Mouse (Mus musculus) lung, postnatal 0 days (tissue): ENCODE results near the gene Lgi1. TPM values are rescaled to one million over a fixed set of nuclear protein-coding genes. Genes with fewer than 3 reads are reported as not detected.

Source experiments
- ATAC-seq: fragments of 200-750 bp; cut with Nextera tagmentation; 2 replicates; pipeline ENCODE4 v1.8.0; 2017; ENCODE audit warnings: moderate library complexity
- DNase-seq: peaks from one replicate; pipeline ENCODE4 v3.0.0-alpha.2; 2016; ENCODE audit warnings: low spot score
- H3K27ac ChIP-seq: fragments of 300-500 bp; sonication (generic); 2 replicates; pipeline ENCODE4 v1.5.1; 2014; ENCODE audit warnings: antibody characterized with exemption, mild to moderate bottlenecking, low read length, mixed read lengths
- H3K27me3 ChIP-seq: fragments of 300-500 bp; sonication (generic); replicated peaks from 2 replicates; pipeline ENCODE4 v1.6.1; 2014; ENCODE audit warnings: low read length, mixed read lengths; ENCODE audit not compliant: insufficient read depth
- H3K36me3 ChIP-seq: fragments of 300-500 bp; sonication (generic); 2 replicates; pipeline ENCODE4 v1.6.1; 2014; ENCODE audit warnings: low read length, mixed read lengths; ENCODE audit not compliant: insufficient read depth
- H3K4me1 ChIP-seq: fragments of 300-500 bp; sonication (generic); 2 replicates; pipeline ENCODE4 v1.6.1; 2014; ENCODE audit warnings: antibody characterized with exemption, low read depth, low read length, mixed read lengths; ENCODE audit not compliant: insufficient read depth
- H3K4me2 ChIP-seq: fragments of 300-500 bp; sonication (generic); replicated peaks from 2 replicates; pipeline ENCODE4 v1.6.1; 2014; ENCODE audit warnings: low read depth, mild to moderate bottlenecking, low read length, moderate library complexity, mixed read lengths
- H3K4me3 ChIP-seq: fragments of 300-500 bp; sonication (generic); 2 replicates; pipeline ENCODE4 v1.5.1; 2014; ENCODE audit warnings: low read depth, low read length
- H3K9ac ChIP-seq: fragments of 300-500 bp; sonication (generic); replicated peaks from 2 replicates; pipeline ENCODE4 v1.6.1; 2014; ENCODE audit warnings: low read depth, mild to moderate bottlenecking
- H3K9me3 ChIP-seq: fragments of 300-500 bp; sonication (generic); 2 replicates; pipeline ENCODE4 v1.6.1; 2016; ENCODE audit warnings: low read length, mixed read lengths
- CTCF ChIP-seq: IDR thresholded peaks from 2 replicates; pipeline ENCODE4 v1.5.1; 2016; ENCODE audit warnings: antibody characterized with exemption, mild to moderate bottlenecking
- EP300 ChIP-seq: IDR thresholded peaks from 2 replicates; pipeline ENCODE4 v1.6.1; 2016; ENCODE audit warnings: antibody characterized with exemption, mild to moderate bottlenecking, control low read depth
- WGBS: fragments of 180-500 bp; shearing (Covaris S2); extraction: QIAGEN DNeasy Blood & Tissue Kit; methylation state at CpG from one replicate; pipeline ENCODE4 v1.1.7; 2014; 5-methylcytosine and 5-hydroxymethylcytosine counted together
- polyA plus RNA-seq: library from polyadenylated mRNA; unstranded; fragments of >200 nt; fragmentation: Nextera tagmentation; extraction: Ambion mirVana; gene quantifications from 2 replicates; pipeline ENCODE4 v1.2.1, GENCODE M21; 2015

Lgi1 gene
- polyA plus RNA-seq, 1 experiment from 2014 or later = 0.07 TPM

- no peak overlapping the region for H3K4me3 ChIP-seq
- H3K9me3 ChIP-seq = no peaks in the 10 kb centered on the region
- 79% methylated on average over 6 of the region's 6 CpGs for WGBS
- TF ChIP-seq EP300 = no peak
- TF ChIP-seq CTCF = no peak
- H3K36me3 ChIP-seq = no peaks in the 10 kb centered on the region
- H3K27ac ChIP-seq = no peak overlapping the region
- H3K4me1 ChIP-seq = no peaks in the 10 kb centered on the region
- DNase-seq (no peak), ATAC-seq (no peak)
- H3K27me3 ChIP-seq = no peaks in the 10 kb centered on the region
- no peak overlapping the region for H3K4me2 ChIP-seq
- no peak overlapping the region for H3K9ac ChIP-seq
These were observed 27.1 kb downstream of the Lgi1 start for GRCm38 (mm10) chr19:38291432-38291831.

- Histone ChIP-seq H3K4me2 (no peak overlapping the region), H3K27me3 (no peaks in the 10 kb centered on the region), H3K9ac (no peak overlapping the region), H3K4me1 (no peaks in the 10 kb centered on the region), H3K36me3 (no peaks in the 10 kb centered on the region), H3K27ac (no peak overlapping the region), H3K4me3 (no peak overlapping the region), H3K9me3 (no peaks in the 10 kb centered on the region)
- DNase-seq (peak; percentile 5), ATAC-seq (no peak)
- WGBS = 18% methylated on average over 3 of the region's 3 CpGs
- TF ChIP-seq EP300 (no peak), CTCF (no peak)
These were observed 33.8 kb downstream of the Lgi1 start for GRCm38 (mm10) chr19:38298018-38298626.

GRCm38 (mm10) chr19:38308116-38308515 lies 43.8 kb downstream of the Lgi1 start:
- Histone ChIP-seq H3K36me3 (no peaks in the 10 kb centered on the region), H3K4me1 (no peaks in the 10 kb centered on the region), H3K4me2 (no peak overlapping the region), H3K27me3 (no peaks in the 10 kb centered on the region), H3K9me3 (no peaks in the 10 kb centered on the region), H3K9ac (no peak overlapping the region), H3K4me3 (no peak overlapping the region), H3K27ac (no peak overlapping the region)
- TF ChIP-seq CTCF (no peak), EP300 (no peak)
- WGBS = 84% methylated on average over 8 of the region's 8 CpGs
- no peak for DNase-seq
- no peak for ATAC-seq

GRCm38 (mm10) chr19:38315099-38315498 lies 50.8 kb downstream of the Lgi1 start:
- Histone ChIP-seq H3K36me3 (no peaks in the 10 kb centered on the region), H3K9me3 (no peaks in the 10 kb centered on the region), H3K27me3 (no peaks in the 10 kb centered on the region), H3K4me2 (no peak overlapping the region), H3K9ac (no peak overlapping the region), H3K4me3 (no peak overlapping the region), H3K4me1 (no peaks in the 10 kb centered on the region), H3K27ac (no peak overlapping the region)
- no peak for ATAC-seq
- WGBS = 89% methylated on average over 7 of the region's 7 CpGs
- TF ChIP-seq CTCF (no peak), EP300 (no peak)
- no peak for DNase-seq

- Histone ChIP-seq H3K9me3 (no peaks in the 10 kb centered on the region), H3K27me3 (no peaks in the 10 kb centered on the region), H3K4me2 (no peak overlapping the region), H3K4me3 (no peak overlapping the region), H3K36me3 (no peaks in the 10 kb centered on the region), H3K27ac (no peak overlapping the region), H3K9ac (no peak overlapping the region), H3K4me1 (no peaks in the 10 kb centered on the region)
- ATAC-seq (no peak), DNase-seq (no peak)
- TF ChIP-seq CTCF (no peak), EP300 (no peak)
- 70% methylated on average over 6 of the region's 6 CpGs for WGBS
These were observed 52.4 kb downstream of the Lgi1 start for GRCm38 (mm10) chr19:38316602-38317313.

GRCm38 (mm10) chr19:38318308-38318707 lies 54.0 kb downstream of the Lgi1 start:
- TF ChIP-seq EP300 (no peak), CTCF (no peak)
- Histone ChIP-seq H3K36me3 (no peaks in the 10 kb centered on the region), H3K27me3 (no peaks in the 10 kb centered on the region), H3K4me3 (no peak overlapping the region), H3K4me1 (no peaks in the 10 kb centered on the region), H3K4me2 (no peak overlapping the region), H3K9me3 (no peaks in the 10 kb centered on the region), H3K27ac (no peak overlapping the region), H3K9ac (no peak overlapping the region)
- no peak for DNase-seq
- 84% methylated on average over 4 of the region's 4 CpGs for WGBS
- ATAC-seq = no peak
